Mouse (Mus musculus): ENCODE results near the gene Dab2. TPM values are rescaled to one million over a fixed set of nuclear protein-coding genes. Genes with fewer than 3 reads are reported as not detected.

The Dab2 gene
- total RNA-seq, 2 experiments from 2014 or later, result 435 to 470 TPM

DNA sequence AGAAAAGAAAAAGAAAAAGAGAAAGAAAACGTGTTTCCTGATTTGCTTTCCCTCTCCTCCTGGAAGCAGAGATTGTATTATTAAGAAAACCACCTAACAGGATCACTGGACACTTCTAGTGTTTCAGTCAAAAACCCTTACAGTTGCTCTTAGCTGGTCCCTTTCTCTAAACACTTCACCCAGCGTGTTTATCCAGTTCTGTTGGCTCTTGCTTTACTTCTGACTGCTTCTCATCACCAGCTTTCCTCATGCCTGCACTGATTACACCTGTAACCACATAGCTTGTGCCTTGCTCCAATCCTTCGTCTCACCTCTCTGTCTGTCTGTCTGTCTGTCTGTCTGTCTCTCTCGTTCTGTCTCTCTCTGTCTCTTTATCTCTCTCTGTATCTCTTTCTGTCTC, 25.9 kb downstream of the Dab2 start:
- DNase-seq, result no peak

DNA sequence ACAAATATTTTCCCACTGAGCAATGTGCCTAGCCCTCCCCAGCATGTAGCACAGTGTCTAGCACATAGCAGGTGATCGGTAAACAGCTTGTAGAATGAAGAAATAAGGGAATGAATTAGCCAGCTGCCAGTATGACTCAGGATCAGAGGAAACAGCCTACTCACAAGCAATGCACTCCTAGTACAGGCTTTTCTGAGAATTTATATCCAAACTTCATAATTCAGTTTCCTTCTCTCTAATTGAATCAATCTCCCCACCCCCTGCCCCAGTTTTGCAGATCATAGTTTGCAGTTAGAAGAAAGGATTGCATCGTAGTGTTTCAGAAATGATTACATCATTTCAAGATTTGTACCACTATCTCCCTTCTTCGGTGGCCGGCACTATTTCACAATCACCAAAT, 26.4 kb downstream of the Dab2 start:
- no peak for DNase-seq

GRCm38 (mm10) chr15:6331380-6331779, 31.8 kb downstream of the Dab2 start:
- peak in 1 of 2 experiments; percentile 24 for DNase-seq

GRCm38 (mm10) chr15:6334664-6335206, 35.1 kb downstream of the Dab2 start:
- no peak for DNase-seq

- no peak for DNase-seq
Measured at GRCm38 (mm10) chr15:6339767-6340166, 40.2 kb downstream of the Dab2 start.

- DNase-seq, result no peak
Measured at GRCm38 (mm10) chr15:6340347-6340746, 40.8 kb downstream of the Dab2 start.

DNA sequence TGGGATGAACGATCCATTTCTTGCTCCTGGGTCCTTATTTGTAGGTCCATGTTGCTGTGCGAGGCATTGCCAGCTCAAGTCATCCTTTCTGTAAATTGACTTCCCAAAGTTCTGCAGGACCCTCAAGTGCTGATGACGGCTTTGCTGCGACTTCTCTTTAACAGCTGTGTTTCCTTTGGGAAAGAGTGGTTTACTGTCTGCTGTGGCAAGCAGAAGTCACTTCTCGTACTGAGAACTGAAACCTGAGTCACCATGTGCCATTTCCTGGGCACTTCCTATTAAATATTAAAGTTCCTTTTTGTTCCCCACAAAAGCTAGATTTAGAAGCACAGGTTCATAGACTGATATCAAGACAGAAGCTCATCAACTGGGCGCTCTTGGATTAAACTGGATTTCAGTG, 41.8 kb downstream of the Dab2 start:
- no peak for DNase-seq

DNA sequence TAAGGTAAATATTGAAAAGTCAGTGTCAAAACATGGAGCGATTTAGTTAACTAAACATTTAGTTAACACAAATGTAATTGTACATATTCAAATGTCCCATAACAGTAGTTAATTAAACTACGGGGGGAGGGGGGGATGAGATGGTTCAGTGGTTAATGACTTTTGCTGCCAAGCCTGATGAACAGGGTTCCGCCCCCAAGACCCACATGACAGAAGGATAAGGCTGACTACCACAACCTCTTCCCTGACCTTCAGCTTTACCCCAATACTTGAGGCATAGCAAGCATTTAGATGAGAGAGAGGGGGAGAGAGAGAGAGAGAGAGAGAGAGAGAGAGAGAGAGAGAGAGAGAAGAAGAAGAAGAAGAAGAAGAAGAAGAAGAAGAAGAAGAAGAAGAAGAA, 54.3 kb downstream of the Dab2 start:
- DNase-seq, result no peak

DNA sequence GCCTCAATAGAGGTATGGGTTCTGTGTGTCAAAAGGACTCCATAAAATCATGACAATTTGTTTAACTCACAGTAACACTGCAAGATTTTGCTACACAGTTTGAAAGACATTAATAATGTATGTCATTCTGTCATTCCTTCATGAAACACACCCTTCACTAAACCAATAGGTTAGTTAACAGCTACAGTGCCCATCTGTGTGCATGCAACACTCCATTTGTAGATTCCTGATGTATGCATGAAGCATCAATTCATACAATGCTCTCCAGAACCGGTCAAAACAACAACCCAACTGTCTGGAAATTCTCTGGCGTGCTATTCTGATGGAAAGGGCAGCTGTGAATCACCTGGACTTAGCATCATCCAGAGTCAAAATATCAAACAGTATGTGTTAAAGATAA, 60.3 kb downstream of the Dab2 start:
- DNase-seq, result no peak

GRCm38 (mm10) chr15:6369974-6370373, 70.4 kb downstream of the Dab2 start:
- DNase-seq, result no peak

DNA sequence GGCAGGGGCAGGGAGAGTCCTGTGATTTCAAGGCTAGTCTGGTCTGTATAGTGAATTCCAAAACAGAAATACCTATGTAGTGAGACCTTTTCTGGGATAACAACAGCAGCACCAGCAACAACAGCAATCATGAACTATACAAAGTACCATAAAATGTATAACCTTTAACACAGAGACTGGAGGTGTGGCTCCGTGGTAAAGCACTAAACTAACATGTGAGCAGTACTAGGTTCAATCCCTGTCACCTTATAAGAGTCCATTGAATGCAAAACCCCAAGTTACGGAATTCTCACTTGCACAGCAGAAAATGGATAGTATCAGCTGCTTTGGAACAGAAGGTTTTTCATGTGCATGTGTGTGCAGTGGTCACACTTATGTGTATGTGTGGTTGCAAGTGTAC, 71.9 kb downstream of the Dab2 start:
- DNase-seq, result no peak

GRCm38 (mm10) chr15:6375016-6375415, 75.4 kb downstream of the Dab2 start:
- DNase-seq, result no peak

DNA sequence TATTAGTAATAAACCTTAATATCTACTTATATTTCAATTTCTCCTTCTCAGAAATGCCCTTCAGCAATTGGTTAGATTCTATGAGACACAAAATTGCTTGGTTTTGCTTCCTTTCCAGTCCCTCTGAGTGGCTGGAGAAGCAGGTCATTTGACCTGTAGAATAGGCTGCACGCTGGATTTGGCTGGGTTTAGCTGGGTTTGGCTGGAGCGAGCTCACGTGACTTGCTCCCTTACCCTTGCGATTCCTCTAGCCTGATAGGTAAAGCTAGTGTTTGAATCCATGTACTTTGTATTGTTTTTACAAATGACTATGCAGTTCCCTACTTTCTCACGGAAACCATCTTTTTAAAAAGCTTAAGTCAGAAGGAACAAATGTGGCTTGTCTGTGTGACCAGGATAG, 76.4 kb downstream of the Dab2 start:
- DNase-seq, result no peak

DNA sequence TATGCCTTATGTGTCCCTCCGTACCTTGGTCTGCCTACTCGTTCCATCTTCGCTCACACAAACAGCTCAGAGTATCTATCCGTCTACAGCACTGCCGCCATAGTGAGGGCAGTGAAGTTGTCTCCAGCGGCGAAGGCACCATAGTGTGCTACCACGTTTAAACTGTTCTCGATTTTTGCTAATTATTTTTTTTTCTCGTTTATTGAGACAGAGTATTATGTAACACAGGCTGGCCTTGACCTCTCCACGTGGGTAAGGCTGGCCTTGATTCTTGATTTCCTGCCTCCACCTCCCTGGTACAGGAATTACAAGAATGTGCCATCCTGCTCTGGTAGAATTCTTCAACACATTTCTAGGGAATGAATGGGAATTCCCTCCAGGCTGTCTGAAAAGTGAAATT, 77.2 kb downstream of the Dab2 start:
- no peak for DNase-seq

DNA sequence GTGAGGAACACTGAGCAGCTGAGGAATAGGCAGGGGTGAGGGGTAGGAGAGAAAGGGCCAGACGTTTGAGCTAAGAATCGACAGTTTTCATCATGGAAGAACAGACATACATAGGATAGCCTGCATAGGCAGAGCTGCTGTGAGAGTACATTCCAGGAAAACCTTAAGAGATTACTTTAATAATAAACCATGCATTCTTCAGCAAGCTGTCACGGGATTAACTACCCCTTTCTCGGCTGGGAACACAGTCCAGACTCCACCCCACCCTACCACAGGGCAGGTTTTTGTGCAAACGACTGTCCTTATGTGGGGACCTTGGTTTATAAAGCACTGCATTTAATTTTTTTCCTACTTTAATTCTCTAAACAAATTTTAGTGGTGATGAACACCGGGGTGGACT, 84.4 kb downstream of the Dab2 start:
- no peak for DNase-seq

DNA sequence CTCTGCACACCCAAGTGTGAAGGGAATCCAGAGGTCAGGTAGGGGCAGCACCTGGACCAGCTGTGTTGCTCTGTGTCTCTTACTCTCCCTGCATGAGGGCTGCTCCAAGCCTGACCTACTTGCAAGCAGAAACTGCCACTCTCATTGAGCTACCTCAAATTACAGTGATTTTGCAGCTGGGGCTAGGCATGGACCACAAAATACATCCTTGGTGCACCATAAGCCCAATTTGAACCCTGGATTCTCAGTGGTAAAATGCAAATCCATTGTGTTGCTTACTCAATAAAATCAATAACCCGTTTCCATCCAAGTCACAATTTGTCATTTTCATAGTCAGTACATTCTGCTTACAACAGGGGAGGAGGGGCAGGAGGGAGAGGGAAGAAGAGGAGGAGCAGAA, 85.7 kb downstream of the Dab2 start:
- DNase-seq, result no peak

GRCm38 (mm10) chr15:6386159-6386951, 86.8 kb downstream of the Dab2 start:
- peak; percentile 89 to 90 for DNase-seq

DNA sequence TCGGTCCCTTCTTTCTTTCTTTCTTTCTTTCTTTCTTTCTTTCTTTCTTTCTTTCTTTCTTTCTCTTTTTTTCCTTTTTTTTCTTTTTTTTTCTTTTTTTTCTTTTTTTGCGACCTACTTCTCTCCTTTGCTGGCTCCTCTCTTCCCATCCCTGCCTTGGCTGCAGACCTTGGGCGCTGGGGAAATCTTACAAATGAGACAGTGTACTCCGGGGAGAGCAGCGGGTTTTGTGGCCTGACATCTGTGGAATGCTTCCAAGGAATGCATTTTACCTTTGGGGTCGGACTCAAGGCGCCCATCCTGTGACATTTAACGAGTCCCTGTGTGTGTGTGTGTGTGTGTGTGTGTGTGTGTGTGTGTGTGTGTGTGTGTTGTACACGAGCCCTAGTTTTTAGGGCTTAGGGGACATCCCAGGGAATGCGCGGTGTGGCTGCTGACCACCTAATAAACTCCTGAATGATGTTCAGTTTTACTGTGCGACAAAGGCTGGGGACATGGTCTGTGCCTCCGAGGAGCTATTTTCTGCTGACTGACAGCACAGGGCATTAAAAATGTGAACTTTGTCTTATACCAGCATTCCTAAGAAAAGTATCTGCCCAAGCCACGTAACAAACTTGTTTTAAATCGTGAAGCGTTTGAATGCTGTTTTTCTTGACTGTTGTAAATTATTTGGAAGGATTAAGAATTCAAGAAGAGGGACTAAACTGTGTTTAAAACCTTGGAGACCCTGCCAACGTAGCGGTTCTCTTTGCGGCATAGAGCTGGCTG, 87.6 kb downstream of the Dab2 start:
- no peak for DNase-seq

DNA sequence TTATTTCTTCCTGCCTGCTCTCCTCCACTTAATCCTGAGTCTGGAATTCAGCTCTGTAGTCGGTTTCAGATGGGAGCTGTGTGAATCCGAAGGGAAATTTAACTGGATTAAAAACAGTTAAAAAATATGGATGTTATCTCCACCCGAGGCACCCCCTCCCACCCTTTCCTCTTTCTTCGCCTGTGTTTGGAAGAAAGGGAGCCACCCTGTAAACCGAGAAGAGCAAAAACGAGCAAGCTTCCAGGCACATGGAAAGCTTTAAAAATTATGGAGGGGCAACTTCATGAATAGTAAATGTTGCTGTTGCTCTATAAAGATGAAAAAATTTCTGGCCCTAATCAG, 88.1 kb downstream of the Dab2 start:
- DNase-seq, result no peak

GRCm38 (mm10) chr15:6388146-6388545, 88.6 kb downstream of the Dab2 start:
- DNase-seq, result no peak

GRCm38 (mm10) chr15:6388631-6389030, 89.0 kb downstream of the Dab2 start:
- no peak for DNase-seq

DNA sequence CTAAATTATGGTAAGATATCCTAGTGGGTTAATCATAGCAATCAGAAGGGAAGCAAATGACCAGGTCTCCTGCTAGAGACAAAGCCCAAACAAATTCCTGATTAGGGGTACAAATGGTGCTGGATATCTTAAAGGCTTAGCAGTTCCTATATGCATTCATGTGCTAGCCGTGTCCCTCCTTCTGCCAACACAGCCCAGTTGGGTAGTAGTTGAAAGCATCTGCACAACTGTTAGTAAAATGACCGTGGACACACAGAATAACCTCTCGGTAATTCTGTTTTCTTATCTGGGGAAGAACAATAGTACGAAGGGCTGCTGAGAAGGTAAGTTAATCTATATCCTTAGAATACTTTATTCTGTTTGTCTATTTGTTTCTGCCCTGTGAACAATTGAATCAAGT, 90.5 kb downstream of the Dab2 start:
- no peak for DNase-seq

- peak; percentile 72 to 77 for DNase-seq
Measured at GRCm38 (mm10) chr15:6390657-6391056, 91.1 kb downstream of the Dab2 start.

DNA sequence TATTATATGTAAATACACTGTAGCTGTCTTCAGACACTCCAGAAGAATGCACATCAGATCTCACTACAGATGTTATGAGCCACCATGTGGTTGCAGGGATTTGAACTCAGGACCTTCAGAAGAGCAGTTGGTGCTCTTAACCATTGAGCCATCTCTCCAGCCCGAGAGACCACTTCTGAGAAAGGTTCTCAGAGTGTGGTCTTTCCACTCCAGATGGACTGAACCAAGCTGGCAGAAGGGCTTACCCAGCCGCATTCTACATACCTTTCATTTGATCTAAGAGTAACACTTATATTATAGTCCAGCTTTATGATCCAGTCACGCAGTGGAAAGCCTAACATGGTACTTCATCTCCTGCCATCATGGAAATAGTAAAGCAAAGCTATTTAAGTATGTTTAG, 92.3 kb downstream of the Dab2 start:
- no peak for DNase-seq
